ENCODE assay signal across 9 mouse cellular contexts in the genomic region with DNA sequence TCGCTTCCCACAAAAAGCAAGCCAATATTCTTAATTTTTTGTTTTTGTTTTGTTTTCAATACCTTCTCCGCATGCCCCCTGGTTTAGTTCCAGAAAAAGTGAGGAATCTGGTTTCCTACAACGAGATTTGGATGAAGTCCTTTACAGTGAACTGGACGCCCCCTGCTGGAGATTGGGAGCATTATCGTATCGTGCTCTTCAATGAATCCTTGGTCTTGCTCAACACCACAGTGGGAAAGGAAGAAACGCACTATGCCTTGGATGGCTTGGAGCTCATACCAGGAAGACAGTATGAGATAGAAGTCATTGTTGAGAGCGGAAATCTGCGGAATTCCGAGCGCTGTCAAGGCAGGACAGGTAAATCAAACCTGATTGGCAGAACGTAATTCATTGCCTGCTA. TPM values are rescaled to one million over a fixed set of nuclear protein-coding genes. Genes with fewer than 3 reads are reported as not detected.
DNase-seq lines count a peak whose midpoint lies in the region; ATAC-seq and TF ChIP-seq lines count a peak whose summit lies in the region.
"Had no signal": no experiment of that assay in that cellular context is flagged by ENCODE, and none has a peak within 500 bp of the region (broad histone marks: within the 10 kb centered on the region; RNA-seq: fewer than 3 reads in every experiment).

No protein-coding gene starts in this region.

- no peak overlapping the region for H3K27ac ChIP-seq in kidney, embryonic 15.5 days
- H3K27ac ChIP-seq in limb, embryonic 13.5 days, result no peak overlapping the region
- no peak overlapping the region for H3K27ac ChIP-seq in neural tube, embryonic 13.5 days (replicated peaks)
- H3K27ac ChIP-seq: heart, embryonic 15.5 days had no signal

- H3ac ChIP-seq in C2C12 (ENCODE audit: control insufficient read depth, insufficient read length, low read depth), result no peak overlapping the region

- TF ChIP-seq CTCF in C2C12 (IDR thresholded peaks at IDR 0.05; ENCODE audit: control insufficient read depth, insufficient read depth, insufficient read length), result peak; percentile 50

- H3K4me1 ChIP-seq in kidney, embryonic 15.5 days, result no peaks in the 10 kb centered on the region; the same call in 1 of the 2 replicates
- H3K4me1 ChIP-seq in limb, embryonic 13.5 days, result no peaks in the 10 kb centered on the region
- H3K4me1 ChIP-seq in neural tube, embryonic 13.5 days (replicated peaks), result no peaks in the 10 kb centered on the region

- 23% methylated on average over 12 of the region's 12 CpGs for WGBS in kidney, embryonic 15.5 days
- WGBS in limb, embryonic 13.5 days, result 19% methylated on average over 12 of the region's 12 CpGs
- WGBS in neural tube, embryonic 13.5 days, result 25% methylated on average over 12 of the region's 12 CpGs

- no peaks in the 10 kb centered on the region for H3K79me3 ChIP-seq in C2C12 (ENCODE audit: low read depth)

- peak; percentile 68 for DNase-seq in adrenal gland, adult 8-10 months
- DNase-seq in embryo, embryonic 11.5 days (ENCODE audit: low read depth, low spot score), result peak; percentile 72
- peak; percentile 70 for DNase-seq in thymus, postnatal 4 days

- peak; percentile 95 for ATAC-seq in granulocyte monocyte progenitor cell, adult 5-6 weeks (replicated peaks; ENCODE audit: poor library complexity, severe bottlenecking)
- no peak; the same call in 1 of the 2 replicates for ATAC-seq in kidney, embryonic 15.5 days (replicated peaks; ENCODE audit: low FRiP score)
- ATAC-seq in limb, embryonic 13.5 days (ENCODE audit: low FRiP score, low read depth), result no peak
- peak; percentile 23; the same call in 1 of the 2 replicates for ATAC-seq in neural tube, embryonic 13.5 days (ENCODE audit: low read depth)

- H3K36me3 ChIP-seq in C2C12 (ENCODE audit: control insufficient read depth, insufficient read depth), result no peaks in the 10 kb centered on the region
- no peaks in the 10 kb centered on the region for H3K36me3 ChIP-seq in kidney, embryonic 15.5 days
- H3K36me3 ChIP-seq in limb, embryonic 13.5 days, result no peaks in the 10 kb centered on the region
- no peaks in the 10 kb centered on the region for H3K36me3 ChIP-seq in neural tube, embryonic 13.5 days
- H3K36me3 ChIP-seq: heart, embryonic 15.5 days had no signal

- H3K9ac ChIP-seq in kidney, embryonic 15.5 days, result no peak overlapping the region
- no peak overlapping the region for H3K9ac ChIP-seq in limb, embryonic 13.5 days
- H3K9ac ChIP-seq in neural tube, embryonic 13.5 days, result no peak overlapping the region
- H3K9ac ChIP-seq: heart, embryonic 15.5 days had no signal

- H3K27me3 ChIP-seq in C2C12 (ENCODE audit: control insufficient read depth, insufficient read depth, insufficient read length), result no peaks in the 10 kb centered on the region
- peaks cover 2% of the 10 kb centered on the region; the same call in 1 of the 2 replicates for H3K27me3 ChIP-seq in kidney, embryonic 15.5 days
- H3K27me3 ChIP-seq in limb, embryonic 13.5 days, result 0 out of 2 replicates have a peak, but pooled peaks cover 4% of the 10 kb centered on the region
- H3K27me3 ChIP-seq in neural tube, embryonic 13.5 days, result no peaks in the 10 kb centered on the region

- no peaks in the 10 kb centered on the region for H3K79me2 ChIP-seq in C2C12 (ENCODE audit: control insufficient read depth, insufficient read depth)

- H3K4me3 ChIP-seq in C2C12 (ENCODE audit: insufficient read depth, poor library complexity, severe bottlenecking), result no peak overlapping the region
- H3K4me3 ChIP-seq in kidney, embryonic 15.5 days (replicated peaks), result no peak overlapping the region
- H3K4me3 ChIP-seq in limb, embryonic 13.5 days, result no peak overlapping the region
- H3K4me3 ChIP-seq in neural tube, embryonic 13.5 days, result no peak overlapping the region
- H3K4me3 ChIP-seq: heart, embryonic 15.5 days had no signal

- peak overlapping the region; percentile 31; the same call in 1 of the 2 replicates for H3K4me2 ChIP-seq in kidney, embryonic 15.5 days
- H3K4me2 ChIP-seq in limb, embryonic 13.5 days (replicated peaks), result peak overlapping the region; percentile 48
- 0 out of 2 replicates have a peak overlapping the region, but pooled peaks have one; percentile 7 for H3K4me2 ChIP-seq in neural tube, embryonic 13.5 days
- H3K4me2 ChIP-seq: heart, embryonic 15.5 days had no signal

- no peaks in the 10 kb centered on the region for H3K9me3 ChIP-seq in kidney, embryonic 15.5 days (replicated peaks)
- no peaks in the 10 kb centered on the region for H3K9me3 ChIP-seq in limb, embryonic 13.5 days
- no peaks in the 10 kb centered on the region for H3K9me3 ChIP-seq in neural tube, embryonic 13.5 days
- H3K9me3 ChIP-seq: heart, embryonic 15.5 days had no signal

TF ChIP-seq in C2C12, 6 proteins besides CTCF, POLR2A, EP300 and RAD21:
- no peak for TF ChIP-seq MYOD1 (IDR thresholded peaks at IDR 0.05; ENCODE audit: control insufficient read depth, insufficient read length, low read depth)
- peak; percentile 90 for TF ChIP-seq CEBPB (IDR thresholded peaks at IDR 0.05; ENCODE audit: low read depth)

RNA-seq across cellular contexts. Expression of a gene that starts 43.9 kb away (rescaled TPM):
- polyA plus RNA-seq in C2C12 (2012; fragmentation: generic; extraction: Trizol), result 0.02 TPM
- 10 to 100 TPM; 40.5 to 66.0 (median 57.0) TPM for total RNA-seq in adrenal gland, adult 8-10 months (2022)
- total RNA-seq in granulocyte monocyte progenitor cell, adult 5-6 weeks (2014; fragmentation: Nextera tagmentation), result not detected in 2 replicates
- total RNA-seq in granulocyte monocyte progenitor cell, adult 5-6 weeks (2017), result not detected in 2 replicates
- polyA plus RNA-seq in kidney, embryonic 15.5 days (2015; fragmentation: Nextera tagmentation; extraction: Ambion mirVana), result 7.2 and 7.4 TPM in 2 replicates
- 2.3 and 2.6 TPM in 2 replicates for polyA plus RNA-seq in limb, embryonic 13.5 days (2015; fragmentation: Nextera tagmentation; extraction: Ambion mirVana)
- 2.8 and 3.4 TPM in 2 replicates for polyA plus RNA-seq in neural tube, embryonic 13.5 days (2015; fragmentation: Nextera tagmentation; extraction: Ambion mirVana)

Comparison
In these comparisons a context has a peak if more than half of its experiments do, and no peak if none do; other contexts are left out.
1. ATAC-seq: peak in granulocyte monocyte progenitor cell, adult 5-6 weeks (single experiment) and neural tube, embryonic 13.5 days (single experiment); none in kidney, embryonic 15.5 days (single experiment) and limb, embryonic 13.5 days (single experiment).
2. Peak in every context shown above with its lines, with median percentiles within 50 percentile points of each other: DNase-seq and H3K4me2 ChIP-seq.